Mouse (Mus musculus): ENCODE data around the gene Etl4. TPM values are rescaled to one million over a fixed set of nuclear protein-coding genes. Genes with fewer than 3 reads are reported as not detected.

The Etl4 gene
- 0.18 TPM for polyA plus RNA-seq (2017; shearing (Covaris generic))

DNA sequence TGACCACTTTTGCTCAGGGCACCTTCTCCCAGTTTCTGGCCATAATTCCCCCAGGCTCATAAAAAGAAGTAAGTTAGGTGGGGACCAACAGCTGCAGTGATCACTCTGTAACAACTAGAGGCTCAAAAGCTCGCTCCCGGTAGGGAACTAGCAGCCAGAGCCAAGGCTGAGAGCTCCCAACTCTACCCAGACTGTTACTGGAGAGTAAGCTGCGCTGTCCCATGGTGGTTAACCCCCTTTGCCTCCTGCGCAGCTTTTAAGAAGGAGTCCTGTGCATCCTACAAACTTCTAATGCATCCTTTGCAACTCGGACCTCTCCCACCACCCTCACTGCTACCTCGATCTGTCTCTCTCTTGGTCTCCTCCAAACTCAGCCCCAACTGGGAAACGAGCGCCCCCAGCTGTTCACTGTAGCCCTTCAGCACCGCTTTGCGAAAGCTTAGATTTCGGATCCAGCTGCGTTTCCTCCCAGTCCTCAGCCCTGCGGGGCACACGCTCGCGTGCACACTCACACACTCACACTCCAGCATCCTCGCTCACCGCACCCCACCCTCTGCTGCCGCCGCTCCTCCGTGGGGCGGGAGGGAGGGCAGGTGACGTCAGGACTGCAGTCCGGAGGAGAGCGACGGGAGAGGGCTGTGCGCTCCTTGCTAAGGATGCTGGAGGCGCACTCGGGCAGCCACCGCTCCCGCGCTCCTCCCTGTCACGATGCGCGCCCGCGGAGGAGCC is at the start of gene Etl4:
Gene Etl4 (plus strand): TSS at position 610 of the 729 bp plus-strand sequence.

Data from inflammation-experienced regulatory T-cells, adult 16 weeks (primary cell).